Mouse (Mus musculus) megakaryocyte, embryonic 14.5 days (primary cell): ENCODE measurements around the gene Klhdc1.

Experiments
- FLI1 ChIP-seq: IDR thresholded peaks from 2 replicates; pipeline ENCODE4 v1.6.1; 2012; ENCODE audit warnings: low read length, inconsistent platforms, mixed read lengths
- GATA1 ChIP-seq: IDR thresholded peaks from 3 replicates; pipeline ENCODE4 v1.6.1; 2012; ENCODE audit warnings: mixed read lengths, low read length, inconsistent platforms, borderline replicate concordance

DNA sequence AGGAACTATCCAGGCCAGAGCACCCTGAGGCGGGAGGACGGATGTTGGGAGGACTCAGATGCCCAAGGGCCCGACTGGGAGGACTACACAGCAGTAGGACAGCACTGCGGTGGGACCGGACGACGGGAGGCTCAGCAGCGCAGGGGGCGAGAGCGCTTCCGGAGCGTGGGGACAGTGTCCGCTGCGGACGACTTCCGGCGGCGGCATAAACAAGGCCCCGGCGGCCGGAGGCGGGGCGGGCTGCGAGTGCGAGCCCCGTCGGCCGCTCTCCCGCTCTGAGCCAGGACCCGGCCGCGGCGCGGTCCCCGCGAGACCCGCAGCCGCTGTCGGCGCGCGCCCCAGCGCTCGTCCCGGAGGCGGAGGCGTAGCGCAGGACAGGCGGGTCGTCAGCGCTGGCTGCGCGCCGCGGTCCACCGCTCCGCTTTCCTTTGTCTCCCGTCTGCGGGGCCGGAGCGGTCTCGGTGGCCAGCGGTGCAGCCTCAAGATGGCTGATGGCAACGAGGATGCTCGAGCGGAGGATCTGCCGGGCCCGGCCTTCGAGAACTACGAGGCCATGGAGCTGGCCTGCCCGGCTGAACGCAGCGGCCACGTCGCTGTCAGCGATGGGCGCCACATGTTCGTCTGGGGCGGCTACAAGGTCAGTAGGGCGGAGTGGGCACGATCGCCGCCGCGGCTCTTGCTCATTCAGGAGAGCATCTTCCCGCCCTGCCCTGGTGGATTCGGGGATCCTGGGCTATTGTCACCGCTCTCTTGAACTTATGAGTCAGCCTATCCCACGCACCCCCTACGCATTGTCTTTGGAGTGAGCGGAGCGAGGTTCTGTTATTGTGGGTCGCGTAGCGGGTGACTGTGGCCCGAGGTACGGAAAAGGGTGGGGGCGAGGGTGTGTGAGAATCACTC is 55.8 kb downstream of the Klhdc1 start, which contains the start of gene Klhdc2:
- no peak for TF ChIP-seq GATA1
- TF ChIP-seq FLI1: peak; percentile 42; the same call in 1 of the 2 replicates
